Mouse (Mus musculus): Measurements from ENCODE around the gene Pimreg.

Pimreg gene

GRCm38 (mm10) chr11:72031353-72031752 is 10.5 kb upstream of the Pimreg start:
- no peak for DNase-seq

- DNase-seq, result no peak
These were observed 9.7 kb upstream of the Pimreg start for GRCm38 (mm10) chr11:72032091-72032490.

GRCm38 (mm10) chr11:72032589-72032988 is 9.2 kb upstream of the Pimreg start:
- DNase-seq, result no peak

- DNase-seq, result no peak
These were observed 4.4 kb upstream of the Pimreg start, which contains the start of gene Aipl1 for GRCm38 (mm10) chr11:72037409-72037808. TSS of gene Aipl1 (minus strand) at chr11:72037509.

DNA sequence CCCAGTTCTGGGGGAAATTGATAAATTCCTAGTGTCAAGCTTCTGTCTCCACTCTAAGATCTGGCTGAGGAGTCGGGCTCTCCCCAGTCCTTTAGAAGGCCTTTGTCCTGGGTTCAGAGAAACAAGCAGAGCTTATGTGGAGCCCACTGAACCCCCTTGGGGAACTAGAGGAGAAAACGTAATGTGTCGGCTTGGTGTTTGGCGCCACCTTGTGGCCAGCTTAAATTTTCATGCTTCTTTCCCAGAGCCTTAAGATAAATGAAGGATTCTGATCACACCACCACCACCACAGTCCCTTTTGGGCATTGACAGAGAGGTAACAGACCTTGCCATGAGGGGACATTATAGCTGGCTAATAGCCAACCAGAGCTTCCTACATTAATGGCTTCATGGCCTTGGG is 3.8 kb upstream of the Pimreg start:
- peak; percentile 87 for DNase-seq

DNA sequence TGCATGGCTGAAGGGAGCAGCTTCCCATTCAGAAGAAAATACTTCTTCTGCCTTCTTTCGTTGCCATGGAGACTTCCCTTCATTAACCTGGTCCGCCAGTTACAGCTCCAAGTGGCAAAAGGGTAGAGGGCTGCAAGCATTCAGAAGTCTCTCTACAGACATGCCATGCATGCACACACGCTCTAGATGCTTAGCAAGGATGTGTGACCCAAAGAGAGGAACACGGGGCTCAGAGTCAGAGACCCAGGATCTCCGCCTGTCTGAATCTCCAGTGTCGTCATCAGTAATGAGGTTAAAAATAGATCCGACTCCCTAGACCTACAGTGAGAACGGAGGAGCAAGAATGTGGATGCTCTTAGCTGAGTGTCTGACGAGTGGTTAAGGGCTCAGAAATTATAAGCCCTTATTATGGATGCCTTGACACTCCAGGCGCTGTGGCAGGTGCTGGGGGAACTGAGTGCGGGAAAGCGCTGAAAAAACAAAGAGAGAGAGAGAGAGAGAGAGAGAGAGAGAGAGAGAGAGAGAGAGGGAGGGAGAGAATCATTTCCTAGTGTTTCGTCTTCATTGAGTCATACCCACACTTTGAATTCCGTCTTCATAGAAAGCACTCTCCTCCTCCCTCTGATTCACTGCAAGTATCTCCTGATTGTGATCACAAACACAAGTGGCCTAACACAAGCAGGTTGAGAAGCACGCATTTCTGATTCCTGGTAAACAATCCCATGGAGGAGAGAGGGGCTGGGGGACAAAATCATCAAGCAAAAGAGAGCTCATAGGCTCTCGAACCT is 2.0 kb upstream of the Pimreg start:
- no peak for DNase-seq

DNA sequence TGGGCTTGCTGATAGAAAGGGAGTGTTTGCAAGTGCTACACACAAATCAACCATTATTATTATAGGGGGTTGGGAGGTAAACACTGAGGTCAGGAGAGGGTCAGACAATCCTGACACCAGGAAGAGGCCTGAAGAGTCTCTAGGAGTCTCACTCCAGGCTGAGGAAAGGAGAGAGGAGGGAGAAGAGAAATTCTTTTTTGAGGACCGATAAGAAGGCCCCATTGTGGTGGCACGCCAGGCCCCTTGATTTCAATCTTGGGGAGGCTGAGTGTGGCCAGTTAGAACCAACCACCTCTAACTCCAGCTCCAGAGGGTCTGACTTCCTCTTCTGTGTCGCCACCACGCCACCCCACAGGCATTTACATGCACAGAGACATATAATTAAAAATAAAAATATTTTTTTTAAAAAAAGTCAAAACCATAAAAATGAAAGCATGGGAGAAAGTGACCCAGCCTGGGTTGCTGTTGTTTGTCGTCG is 503 bp upstream of the Pimreg start:
- peak; percentile 31 for DNase-seq

DNA sequence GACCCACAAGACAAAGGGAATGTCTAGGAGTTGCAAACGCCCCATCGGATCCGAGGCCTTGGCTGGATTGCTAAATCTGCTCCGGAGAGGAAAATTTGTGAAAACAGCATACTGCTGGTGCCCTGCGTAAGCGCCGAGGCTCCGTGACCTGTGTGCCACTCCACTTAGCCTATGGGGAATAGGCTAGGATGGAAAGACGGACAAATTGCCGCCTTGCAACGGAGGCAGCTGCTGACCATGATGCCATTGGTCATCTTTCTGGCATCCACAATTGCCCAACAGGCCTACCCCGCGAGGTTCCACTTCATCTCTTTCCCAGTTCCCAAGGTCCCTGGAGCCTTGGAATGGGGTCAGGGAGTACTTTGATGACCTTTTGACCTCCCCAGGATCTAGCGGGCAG is 799 bp downstream of the Pimreg start:
- DNase-seq, result no peak

GRCm38 (mm10) chr11:72044231-72044630 is 2.4 kb downstream of the Pimreg start:
- no peak for DNase-seq

DNA sequence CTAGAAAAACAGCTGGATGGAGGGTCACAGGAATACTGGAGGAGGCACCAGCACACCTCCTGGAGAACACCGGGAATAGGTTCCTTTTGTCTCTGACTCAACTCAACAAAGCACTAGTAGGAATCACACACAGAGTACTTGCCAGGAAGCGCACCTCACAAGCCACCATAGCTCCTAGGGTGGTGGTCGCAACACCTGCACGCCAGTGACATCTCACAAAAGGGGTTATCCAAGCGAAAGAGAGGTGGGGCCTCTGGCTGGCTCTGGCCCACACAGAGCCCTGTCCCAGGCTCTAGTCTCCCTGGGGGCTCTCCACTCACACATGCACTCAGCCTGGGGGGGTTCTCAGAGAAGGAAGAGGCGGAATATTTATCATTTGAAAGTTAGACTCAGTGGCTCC is 6.9 kb downstream of the Pimreg start:
- DNase-seq, result no peak

GRCm38 (mm10) chr11:72049171-72049759 is 7.4 kb downstream of the Pimreg start:
- no peak for DNase-seq

DNA sequence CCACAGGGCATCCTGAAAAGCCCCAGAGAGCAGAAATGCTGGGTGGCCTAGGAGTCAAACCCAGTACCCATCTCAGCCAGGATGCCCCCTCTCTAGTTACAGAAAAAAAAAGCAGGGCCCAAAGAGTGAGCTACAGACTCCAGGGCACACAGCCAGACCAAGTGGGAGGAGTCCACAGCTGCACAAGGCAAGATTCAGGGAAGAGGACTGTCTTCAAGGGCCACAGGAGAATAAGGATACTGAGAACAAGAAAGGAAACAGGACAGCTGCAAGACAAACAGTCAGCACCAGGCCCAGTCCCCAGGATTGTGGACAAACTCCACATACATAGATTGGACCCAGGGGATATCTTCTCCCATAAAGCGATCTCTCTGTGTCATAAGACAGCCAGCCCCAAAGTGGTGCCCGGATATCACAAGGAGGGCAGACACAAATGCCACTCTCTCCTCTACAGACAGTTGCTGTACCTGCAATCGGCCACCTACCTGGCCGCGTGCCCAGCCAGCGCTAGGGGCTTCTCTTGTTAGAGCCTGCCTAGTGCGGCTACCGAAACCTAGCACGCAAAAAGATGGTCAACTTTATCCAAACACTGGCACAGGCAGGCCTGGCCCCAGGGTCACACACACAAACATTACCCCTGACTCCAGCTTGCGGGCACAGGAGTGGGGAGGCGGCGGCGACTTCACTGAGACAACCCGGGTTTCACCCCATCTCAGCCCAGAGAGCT is 8.5 kb downstream of the Pimreg start:
- DNase-seq, result no peak

DNA sequence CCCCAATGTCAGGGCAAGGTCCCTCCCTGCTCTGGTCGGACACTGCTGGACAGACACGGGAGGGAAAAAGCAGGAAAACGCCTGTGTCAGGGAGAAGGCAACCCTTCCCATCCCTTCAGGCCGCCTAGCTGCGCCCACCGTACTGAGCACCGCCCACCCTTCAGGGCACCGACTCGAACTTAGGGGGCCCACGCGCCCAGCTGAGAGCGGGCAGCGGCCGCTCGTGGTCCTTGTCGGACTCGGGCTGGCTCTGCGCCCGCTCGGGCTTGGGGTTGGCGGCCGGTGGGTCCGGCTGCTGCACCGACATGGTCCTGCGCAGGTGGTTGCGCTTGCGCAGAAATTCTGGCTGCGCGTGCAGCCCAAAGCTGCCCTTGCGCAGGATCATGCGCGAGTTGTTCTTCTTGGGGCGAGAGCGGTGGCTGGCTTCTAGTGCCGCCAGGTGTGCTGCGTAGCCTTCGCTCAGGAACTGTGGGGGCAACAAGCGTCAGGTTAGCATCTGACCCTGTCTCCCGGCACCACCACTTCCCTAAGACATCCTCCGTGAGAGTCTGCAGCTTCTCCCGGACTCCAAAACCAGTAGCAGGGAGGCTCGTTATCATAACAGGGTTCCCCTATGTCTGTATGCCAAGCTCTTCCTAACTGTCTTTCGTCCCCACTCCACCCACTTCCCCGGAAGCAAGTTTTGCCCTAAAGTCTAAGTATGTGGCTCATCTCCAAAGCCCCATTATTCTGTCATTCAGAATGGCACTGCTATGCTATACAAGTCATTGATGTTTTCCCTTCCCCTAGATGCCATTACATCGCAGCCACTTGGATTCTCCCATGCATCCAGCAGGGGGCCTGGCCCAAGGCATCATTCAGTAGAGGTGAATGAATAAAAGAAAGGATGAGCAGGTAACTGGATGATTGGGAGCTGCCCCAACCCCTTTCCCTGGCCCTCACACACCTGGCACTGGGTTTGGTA is 9.3 kb downstream of the Pimreg start:
- peak; percentile 20 for DNase-seq

DNA sequence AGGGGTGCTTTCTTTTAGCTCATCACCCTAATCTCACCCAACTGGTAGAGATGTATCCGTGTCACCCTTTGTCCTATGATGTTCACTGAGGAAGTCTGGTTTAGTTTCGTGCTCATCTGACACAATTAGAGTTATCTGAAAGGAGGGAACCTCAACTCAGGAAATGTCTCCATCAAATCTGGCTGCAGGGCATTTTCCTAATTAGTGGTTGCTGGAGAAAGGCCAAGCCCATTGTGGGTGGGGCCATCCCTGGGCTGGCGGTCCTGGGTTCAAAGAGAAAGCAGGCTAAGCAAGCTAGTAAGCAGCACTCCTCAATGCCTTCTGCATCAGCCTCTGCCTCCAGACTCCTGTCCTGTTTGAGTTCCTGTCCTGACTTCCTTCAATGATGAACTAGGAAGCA is 10.4 kb downstream of the Pimreg start:
- no peak for DNase-seq

DNA sequence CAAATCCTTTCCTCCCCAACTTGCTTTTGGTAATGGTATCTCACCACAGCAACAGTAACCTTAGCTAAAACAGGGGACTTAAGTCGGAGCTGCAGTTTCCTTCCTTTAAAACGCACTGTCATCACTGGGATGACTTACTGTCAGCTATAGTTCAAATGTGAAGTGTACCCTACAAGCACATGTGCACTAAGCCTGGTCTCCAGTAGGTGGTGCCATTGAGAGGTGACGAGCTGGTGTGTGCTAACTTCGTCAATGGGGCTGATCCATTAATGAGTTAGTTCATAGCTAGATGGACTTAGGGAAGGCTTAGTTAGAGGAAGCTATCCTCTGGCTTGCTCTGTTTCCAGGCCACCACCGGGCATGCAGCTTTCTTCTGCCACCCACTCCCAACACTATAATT is 10.8 kb downstream of the Pimreg start:
- DNase-seq, result peak; percentile 85

DNA sequence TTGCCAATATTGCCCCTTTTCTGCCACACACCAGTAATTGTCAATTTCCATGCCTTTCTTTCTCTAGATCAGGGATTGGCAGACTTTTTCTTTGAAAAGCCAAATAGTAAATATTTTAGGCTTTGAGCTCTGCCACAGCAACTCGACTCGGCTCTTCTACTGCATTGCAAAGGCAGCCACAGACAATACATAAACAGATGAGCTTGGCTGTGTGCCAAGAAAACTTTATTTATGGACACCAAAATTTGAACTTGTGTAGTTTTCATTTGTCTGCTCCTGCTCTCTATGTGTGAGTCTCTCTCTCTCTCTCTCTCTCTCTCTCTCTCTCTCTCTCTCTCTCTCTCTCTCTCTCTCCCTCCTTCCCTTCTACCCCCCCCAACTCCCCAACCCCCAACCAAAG is 13.3 kb downstream of the Pimreg start:
- DNase-seq, result no peak

DNA sequence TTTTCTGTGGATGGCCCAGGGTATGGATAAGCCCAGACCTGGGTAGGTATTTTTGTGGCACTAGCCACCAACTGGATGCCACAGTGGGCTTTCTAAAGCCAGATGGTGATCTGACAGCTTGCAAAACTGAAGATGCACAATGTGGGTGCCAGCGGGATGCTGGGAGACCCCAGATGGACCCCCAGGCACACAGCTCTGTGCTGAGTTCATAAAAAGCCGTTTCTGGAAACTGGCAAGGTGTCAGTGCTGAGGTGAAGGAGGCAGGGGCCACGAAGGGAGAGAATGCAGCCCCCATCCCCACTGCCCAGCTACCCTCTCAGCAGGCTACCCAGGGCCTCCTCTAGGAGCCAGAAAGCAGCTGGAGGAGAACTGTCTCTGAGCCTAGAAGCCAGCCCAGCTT is 15.3 kb downstream of the Pimreg start:
- DNase-seq, result no peak

DNA sequence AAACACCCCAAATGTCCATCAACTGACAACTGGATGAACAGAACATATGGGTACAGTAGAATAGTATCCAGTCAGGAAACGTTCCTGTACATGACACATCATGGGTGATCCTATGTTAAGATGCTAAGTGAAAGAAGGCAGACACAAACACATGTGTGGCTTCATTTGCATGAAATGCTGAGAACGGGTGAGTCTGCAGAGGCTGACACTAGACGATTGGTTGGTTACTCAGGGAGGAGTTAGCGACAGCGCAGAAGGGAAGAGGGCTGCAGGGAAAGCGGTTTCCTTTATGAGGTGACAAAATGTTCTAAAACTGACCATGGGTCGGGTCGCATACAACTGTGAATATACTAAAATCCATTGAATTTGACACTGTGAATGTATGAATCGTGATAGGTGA is 18.6 kb downstream of the Pimreg start:
- no peak for DNase-seq

DNA sequence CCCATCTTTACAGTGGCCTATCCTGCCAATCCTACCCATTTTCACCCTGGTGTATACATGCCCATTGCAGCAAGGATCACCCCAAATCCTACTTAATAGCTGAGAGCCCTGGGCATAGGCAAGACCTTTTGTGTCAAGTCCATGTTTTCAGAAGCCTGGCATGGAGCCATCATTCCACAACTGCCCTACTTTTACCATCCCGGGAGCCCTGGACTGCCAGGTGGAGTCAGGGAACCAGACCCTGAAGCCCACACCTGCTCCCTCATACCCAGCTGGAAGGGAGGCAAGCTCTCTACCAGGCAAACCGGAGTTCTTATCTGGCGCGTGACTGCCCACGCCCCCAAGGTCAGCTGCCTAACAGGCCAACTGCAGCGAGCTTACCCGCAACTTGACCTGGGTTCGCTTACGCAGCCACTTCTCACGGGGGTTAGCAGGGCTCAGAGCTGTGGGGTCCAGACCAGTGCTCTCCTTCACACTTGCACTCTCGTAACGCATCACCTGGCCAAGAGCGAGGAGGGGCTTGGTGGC is 19.3 kb downstream of the Pimreg start:
- DNase-seq, result no peak

DNA sequence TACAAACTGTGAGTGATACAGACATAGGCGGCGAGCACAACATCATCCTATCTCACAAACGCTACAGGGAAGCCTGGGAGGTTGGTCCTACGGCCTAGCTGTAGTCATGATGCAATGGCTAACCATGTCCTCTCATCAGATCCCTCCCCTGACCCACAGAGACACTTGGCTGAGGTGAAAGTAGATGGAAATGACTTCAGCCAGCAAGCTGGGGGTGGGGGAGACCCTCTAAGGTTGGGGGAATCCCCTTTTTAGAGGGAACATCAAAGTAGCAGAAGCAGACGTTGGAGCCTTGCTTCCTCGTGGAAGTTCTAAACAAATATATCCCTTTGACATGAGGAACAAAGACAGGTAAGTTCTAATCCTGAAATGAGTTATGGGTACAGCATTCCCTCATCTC is 22.6 kb downstream of the Pimreg start:
- no peak for DNase-seq

DNA sequence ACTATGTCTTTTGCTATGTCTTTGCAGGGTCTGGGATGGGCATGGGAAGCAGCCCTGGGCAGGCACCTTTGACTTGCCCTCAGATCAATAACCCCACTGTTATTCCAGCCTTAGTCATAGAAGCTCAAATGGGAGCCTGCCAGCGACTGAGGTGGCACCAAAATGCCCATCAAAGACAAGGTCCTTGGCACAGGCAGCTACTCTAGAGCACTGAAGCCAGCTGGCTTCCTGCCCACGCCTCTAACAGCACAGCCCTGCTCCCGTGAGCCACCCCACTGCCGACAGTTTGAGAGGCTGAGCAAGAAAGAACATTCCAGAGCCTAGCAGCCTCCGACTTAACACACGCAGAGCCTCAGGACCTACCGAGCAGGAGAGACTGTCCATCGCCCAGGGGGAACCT is 23.3 kb downstream of the Pimreg start:
- DNase-seq, result no peak

GRCm38 (mm10) chr11:72066330-72066729 is 24.5 kb downstream of the Pimreg start:
- DNase-seq, result peak; percentile 51

Measured in thymus, postnatal 4 days (tissue).